Mouse (Mus musculus): ENCODE data around the gene Ccdc58. TPM values are rescaled to one million over a fixed set of nuclear protein-coding genes. Genes with fewer than 3 reads are reported as not detected.

Ccdc58 gene
- 22.5 and 25.2 TPM in 2 replicates for polyA plus RNA-seq (2012; rRNA removed)

DNA sequence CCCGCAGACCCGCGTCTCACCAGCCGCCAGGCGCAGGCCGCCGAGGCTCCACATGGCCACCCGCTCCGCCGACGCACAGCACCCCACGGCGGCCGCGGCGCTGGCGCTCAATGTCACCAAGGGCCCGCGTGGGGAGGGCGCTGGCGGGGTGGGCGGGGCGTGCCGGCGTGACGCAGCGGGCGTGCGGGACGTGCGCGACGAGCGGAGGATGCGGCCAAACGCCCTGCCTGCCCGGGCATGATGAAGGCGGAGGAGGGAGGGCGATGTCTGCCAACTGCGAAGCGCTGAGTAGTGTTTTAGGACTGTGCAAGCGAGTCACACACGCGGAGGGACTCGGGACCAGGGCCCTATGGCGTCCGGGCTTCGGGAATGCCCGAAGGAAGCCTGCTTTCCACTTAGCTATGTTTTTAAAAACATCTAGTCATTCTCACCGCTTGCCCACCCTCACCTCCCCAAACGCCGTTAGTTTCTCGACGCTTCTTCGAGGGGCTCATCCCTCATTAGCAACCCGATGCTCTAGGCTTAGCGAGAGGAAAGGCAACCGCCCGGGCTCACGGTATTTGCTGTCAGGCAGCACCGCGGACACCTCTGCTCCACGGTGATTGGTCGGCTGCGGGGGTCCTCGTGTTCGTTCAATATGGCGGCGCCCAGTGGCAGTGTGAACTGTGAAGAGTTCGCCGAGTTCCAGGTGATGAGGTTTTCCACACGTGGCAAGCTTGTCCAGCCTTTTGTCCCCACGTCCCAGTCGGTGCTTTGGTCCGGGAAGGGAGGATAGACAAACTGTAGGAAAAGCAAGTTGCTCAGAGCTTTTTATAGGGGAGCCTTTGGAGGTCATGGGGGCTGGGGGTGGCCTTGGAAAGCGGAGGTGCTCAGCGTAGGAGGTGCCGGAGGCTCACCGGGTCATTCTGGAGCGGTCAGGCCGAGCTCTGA is at the start of gene Ccdc58, which contains the start of gene Fam162a:
Gene Ccdc58 (plus strand): TSS at position 236 of the 930 bp plus-strand sequence.
Gene Fam162a (minus strand): TSS at position 145 of the 930 bp plus-strand sequence.

DNA sequence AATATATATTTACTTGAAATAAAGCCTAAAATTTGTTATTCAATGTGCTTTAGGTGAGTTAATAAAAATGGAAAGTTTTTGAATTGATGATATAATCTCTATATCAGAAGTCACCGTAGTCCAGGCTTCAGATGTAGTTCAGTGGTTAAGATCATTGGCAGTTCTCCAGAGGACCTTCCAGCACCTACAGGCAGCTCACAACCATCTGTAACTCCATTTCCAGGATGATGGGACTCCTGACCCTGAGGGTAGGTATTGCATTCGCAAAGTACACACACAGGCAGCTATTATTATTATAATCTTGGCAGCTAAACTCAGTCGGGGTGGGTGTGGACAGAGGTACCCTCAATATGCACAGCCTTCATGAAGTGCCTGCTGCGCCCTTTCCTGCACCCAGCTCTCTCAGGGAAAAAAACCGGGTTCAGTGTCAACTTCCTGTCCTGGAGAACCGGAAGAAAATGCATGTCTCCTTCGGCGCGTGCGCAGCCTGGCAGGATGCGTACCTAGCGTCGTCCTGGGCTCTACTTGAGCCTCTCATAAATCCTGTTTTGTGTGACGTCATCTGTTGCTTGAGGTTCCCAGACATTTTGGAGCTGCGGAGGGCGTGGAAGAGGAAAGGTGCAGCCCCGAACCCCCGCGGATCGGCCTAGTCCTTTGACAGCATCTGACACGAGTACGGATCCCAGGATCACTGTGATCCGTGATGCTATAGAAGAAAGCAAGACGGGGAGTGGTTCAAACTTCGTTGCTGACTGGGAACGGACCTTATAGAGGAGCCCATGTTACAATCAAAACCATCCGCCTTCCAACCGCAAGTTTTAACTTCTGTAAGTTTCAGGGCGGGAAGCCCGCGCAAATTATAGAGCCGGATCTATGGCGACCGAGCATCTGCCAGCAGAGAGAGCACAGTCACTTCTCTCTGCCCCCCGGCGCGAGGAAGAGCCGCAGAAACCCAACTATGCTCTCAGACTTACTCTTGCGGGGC is 30.6 kb upstream of the Ccdc58 start, which contains the start of gene Wdr5b:
Gene Wdr5b (plus strand): TSS at position 551 of the 985 bp plus-strand sequence.

GRCm38 (mm10) chr16:36131141-36131540 is 59.7 kb downstream of the Ccdc58 start, which contains the start of gene Csta1:
Csta1 (minus strand) TSS chr16:36131241.

Other genes starting within 250 kb of the Ccdc58 start
- 0.66 and 1.1 TPM in 2 replicates for gene Parp14, start 200.1 kb upstream of the Ccdc58 start, polyA plus RNA-seq (2012; rRNA removed)
- 2.3 and 2.9 TPM in 2 replicates for gene Parp9, start 133.2 kb upstream of the Ccdc58 start, polyA plus RNA-seq (2012; rRNA removed)
- gene Dtx3l, start 132.5 kb upstream of the Ccdc58 start, polyA plus RNA-seq (2012; rRNA removed) = 1.1 and 1.3 TPM in 2 replicates
- gene Kpna1, start 92.9 kb upstream of the Ccdc58 start, polyA plus RNA-seq (2012; rRNA removed) = 37.7 and 39.9 TPM in 2 replicates
- gene Wdr5b, start 30.5 kb upstream of the Ccdc58 start, polyA plus RNA-seq (2012; rRNA removed) = 7.2 and 7.3 TPM in 2 replicates
- gene Fam162a, start 91 bp upstream of the Ccdc58 start, polyA plus RNA-seq (2012; rRNA removed) = 128 and 129 TPM in 2 replicates
- not detected in 2 replicates for gene Csta1, start 59.6 kb downstream of the Ccdc58 start, polyA plus RNA-seq (2012; rRNA removed)
- 1.7 TPM in 1 of 2 replicates, not detected in the other for gene Stfa2l1, start 85.1 kb downstream of the Ccdc58 start, polyA plus RNA-seq (2012; rRNA removed)
- gene Gm5483, start 112.5 kb downstream of the Ccdc58 start, polyA plus RNA-seq (2012; rRNA removed) = 0.30 and 2.5 TPM in 2 replicates
- gene Gm5416, start 138.7 kb downstream of the Ccdc58 start, polyA plus RNA-seq (2012; rRNA removed) = not detected in 2 replicates
- gene 2010005H15Rik, start 149.8 kb downstream of the Ccdc58 start, polyA plus RNA-seq (2012; rRNA removed) = 0.70 TPM in 1 of 2 replicates, not detected in the other
- gene Stfa1, start 205.3 kb downstream of the Ccdc58 start, polyA plus RNA-seq (2012; rRNA removed) = 0.30 and 1.8 TPM in 2 replicates